Mouse (Mus musculus) lung, embryonic 14.5 days (tissue): ENCODE data around the gene S1pr3. TPM values are rescaled to one million over a fixed set of nuclear protein-coding genes. Genes with fewer than 3 reads are reported as not detected.
A peak's percentile ranks its signal among the peaks of the same experiment; 100 is the strongest.

Experiments
- ATAC-seq: fragments of 200-750 bp; cut with Nextera tagmentation; 2 replicates; pipeline ENCODE4 v1.8.0; 2017; ENCODE audit warnings: mild to moderate bottlenecking, moderate TSS enrichment, moderate library complexity; ENCODE audit not compliant: insufficient read depth
- DNase-seq: peaks from one replicate; pipeline ENCODE4 v3.0.0-alpha.2; 2015
- H3K27ac ChIP-seq: fragments of 300-500 bp; sonication (generic); 2 replicates; pipeline ENCODE4 v1.5.1; 2014; ENCODE audit warnings: low read depth, mild to moderate bottlenecking, moderate library complexity
- H3K27me3 ChIP-seq: fragments of 300-500 bp; sonication (generic); 2 replicates; pipeline ENCODE4 v1.6.1; 2014; ENCODE audit warnings: low read length, control low read depth; ENCODE audit not compliant: insufficient read depth
- H3K36me3 ChIP-seq: fragments of 300-500 bp; sonication (generic); 2 replicates; pipeline ENCODE4 v1.6.1; 2014; ENCODE audit warnings: control low read depth; ENCODE audit not compliant: insufficient read depth
- H3K4me1 ChIP-seq: fragments of 300-500 bp; sonication (generic); 2 replicates; pipeline ENCODE4 v1.6.1; 2014; ENCODE audit warnings: antibody characterized with exemption, control low read depth; ENCODE audit not compliant: insufficient read depth
- H3K4me2 ChIP-seq: fragments of 300-500 bp; sonication (generic); 2 replicates; pipeline ENCODE4 v1.6.1; 2014; ENCODE audit warnings: mild to moderate bottlenecking
- H3K4me3 ChIP-seq: fragments of 300-500 bp; sonication (generic); 2 replicates; pipeline ENCODE4 v1.5.1; 2014; ENCODE audit warnings: low read depth, low read length
- H3K9ac ChIP-seq: fragments of 300-500 bp; sonication (generic); 2 replicates; pipeline ENCODE4 v1.6.1; 2014
- H3K9me3 ChIP-seq: fragments of 300-500 bp; sonication (generic); 2 replicates; pipeline ENCODE4 v1.6.1; 2016; ENCODE audit warnings: low read depth, low read length, control low read depth
- CTCF ChIP-seq: IDR thresholded peaks from 2 replicates; pipeline ENCODE4 v1.5.1; 2016; ENCODE audit warnings: antibody characterized with exemption, low read depth
- WGBS: fragments of 180-500 bp; shearing (Covaris S2); extraction: QIAGEN DNeasy Blood & Tissue Kit; methylation state at CpG from one replicate; pipeline ENCODE4 v1.1.7; 2014; 5-methylcytosine and 5-hydroxymethylcytosine counted together
- polyA plus RNA-seq: library from polyadenylated mRNA; unstranded; fragments of >200 nt; fragmentation: Nextera tagmentation; extraction: Ambion mirVana; gene quantifications from 2 replicates; pipeline ENCODE4 v1.2.1, GENCODE M21; 2014

Gene S1pr3
- polyA plus RNA-seq, 1 experiment from 2014 or later, result 128 TPM

GRCm38 (mm10) chr13:51442922-51443321 lies 34.5 kb downstream of the S1pr3 start:
- Histone ChIP-seq H3K27me3 (no peaks in the 10 kb centered on the region), H3K9me3 (no peaks in the 10 kb centered on the region), H3K4me2 (no peak overlapping the region), H3K4me1 (no peaks in the 10 kb centered on the region), H3K9ac (no peak overlapping the region), H3K27ac (no peak overlapping the region), H3K4me3 (no peak overlapping the region), H3K36me3 (no peaks in the 10 kb centered on the region)
- 61% methylated on average over 8 of the region's 8 CpGs for WGBS
- no peak for ATAC-seq
- no peak for DNase-seq
- no peak for TF ChIP-seq CTCF

GRCm38 (mm10) chr13:51446550-51446949 lies 38.1 kb downstream of the S1pr3 start:
- Histone ChIP-seq H3K27me3 (no peaks in the 10 kb centered on the region), H3K9ac (no peak overlapping the region), H3K9me3 (no peaks in the 10 kb centered on the region), H3K4me3 (no peak overlapping the region), H3K4me1 (no peaks in the 10 kb centered on the region), H3K36me3 (no peaks in the 10 kb centered on the region), H3K27ac (no peak overlapping the region), H3K4me2 (no peak overlapping the region)
- WGBS, result 53% methylated on average over 4 of the region's 4 CpGs
- ATAC-seq, result no peak
- no peak for DNase-seq
- no peak for TF ChIP-seq CTCF

DNA sequence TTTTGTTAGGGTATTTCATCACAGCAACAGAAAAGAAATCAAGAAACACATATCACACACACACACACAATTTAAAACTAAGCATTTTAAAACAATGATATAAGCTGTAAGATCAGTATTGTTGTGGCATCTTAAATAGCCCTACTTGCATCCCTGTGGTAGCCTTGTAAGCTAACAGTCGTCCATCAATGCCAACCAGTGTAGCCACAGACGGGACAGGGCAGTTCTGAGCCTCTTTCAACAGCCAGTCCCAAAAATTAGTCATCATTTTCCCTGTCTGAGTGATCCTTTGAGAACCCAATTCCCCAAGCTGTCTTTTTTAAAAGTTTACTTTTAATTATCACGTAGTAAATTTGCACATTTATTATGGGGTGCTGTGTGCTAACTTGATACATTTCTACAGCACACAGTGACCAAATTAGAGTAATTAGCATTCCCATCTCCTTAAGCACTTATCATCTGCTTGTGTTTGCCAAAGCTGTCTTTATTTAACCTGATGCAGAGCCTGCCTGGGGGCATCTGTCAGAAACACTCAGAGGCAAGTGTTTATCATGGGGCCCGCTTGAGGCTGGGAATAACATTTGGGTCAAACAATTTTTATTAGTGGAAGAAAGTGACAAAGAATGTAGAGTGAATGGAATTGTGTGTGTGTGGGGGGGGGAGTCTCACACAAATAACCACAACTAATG lies 47.9 kb downstream of the S1pr3 start:
- Histone ChIP-seq H3K27me3 (no peaks in the 10 kb centered on the region), H3K4me3 (no peak overlapping the region), H3K4me1 (no peaks in the 10 kb centered on the region), H3K4me2 (no peak overlapping the region), H3K27ac (no peak overlapping the region), H3K9ac (no peak overlapping the region), H3K9me3 (no peaks in the 10 kb centered on the region), H3K36me3 (no peaks in the 10 kb centered on the region)
- ATAC-seq (no peak), DNase-seq (no peak)
- WGBS, result 11% methylated on average over 4 of the region's 4 CpGs
- no peak for TF ChIP-seq CTCF

DNA sequence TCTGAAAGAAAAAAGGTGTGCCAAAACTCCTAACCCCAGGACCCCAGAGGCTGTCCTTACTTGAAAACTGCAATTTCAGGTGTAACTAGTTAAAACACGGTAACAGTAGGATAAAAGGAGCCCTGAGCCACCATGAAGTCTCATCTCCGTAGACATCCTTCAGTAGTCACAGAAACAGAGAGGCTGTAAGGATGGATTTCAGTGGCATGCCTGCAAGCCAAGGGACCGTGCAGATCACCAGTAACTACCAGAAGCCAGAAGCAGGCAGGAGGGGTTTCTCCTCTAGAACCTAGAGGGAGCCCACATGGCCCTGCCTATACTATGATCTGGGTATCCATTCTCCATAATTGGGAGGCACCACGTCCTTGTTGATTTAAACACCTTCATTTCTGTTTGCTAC lies 55.9 kb downstream of the S1pr3 start:
- TF ChIP-seq CTCF, result no peak
- DNase-seq (no peak), ATAC-seq (no peak)
- 71% methylated on average over 4 of the region's 4 CpGs for WGBS
- H3K4me1 ChIP-seq, result no peaks in the 10 kb centered on the region
- no peaks in the 10 kb centered on the region for H3K27me3 ChIP-seq
- H3K9me3 ChIP-seq, result no peaks in the 10 kb centered on the region
- no peaks in the 10 kb centered on the region for H3K36me3 ChIP-seq
- H3K4me3 ChIP-seq, result no peak overlapping the region
- no peak overlapping the region for H3K9ac ChIP-seq
- no peak overlapping the region for H3K4me2 ChIP-seq
- H3K27ac ChIP-seq, result no peak overlapping the region

- H3K9me3 ChIP-seq, result no peaks in the 10 kb centered on the region
- H3K9ac ChIP-seq, result no peak overlapping the region
- H3K36me3 ChIP-seq, result no peaks in the 10 kb centered on the region
- H3K4me1 ChIP-seq, result no peaks in the 10 kb centered on the region
- ATAC-seq (peak; percentile 28; the same call in 1 of the 2 replicates), DNase-seq (no peak)
- no peak for TF ChIP-seq CTCF
- 72% methylated on average over 14 of the region's 14 CpGs for WGBS
- H3K4me3 ChIP-seq, result no peak overlapping the region
- no peak overlapping the region for H3K4me2 ChIP-seq
- H3K27ac ChIP-seq, result no peak overlapping the region
- H3K27me3 ChIP-seq, result no peaks in the 10 kb centered on the region
Observed at GRCm38 (mm10) chr13:51466117-51466841, 57.8 kb downstream of the S1pr3 start.

DNA sequence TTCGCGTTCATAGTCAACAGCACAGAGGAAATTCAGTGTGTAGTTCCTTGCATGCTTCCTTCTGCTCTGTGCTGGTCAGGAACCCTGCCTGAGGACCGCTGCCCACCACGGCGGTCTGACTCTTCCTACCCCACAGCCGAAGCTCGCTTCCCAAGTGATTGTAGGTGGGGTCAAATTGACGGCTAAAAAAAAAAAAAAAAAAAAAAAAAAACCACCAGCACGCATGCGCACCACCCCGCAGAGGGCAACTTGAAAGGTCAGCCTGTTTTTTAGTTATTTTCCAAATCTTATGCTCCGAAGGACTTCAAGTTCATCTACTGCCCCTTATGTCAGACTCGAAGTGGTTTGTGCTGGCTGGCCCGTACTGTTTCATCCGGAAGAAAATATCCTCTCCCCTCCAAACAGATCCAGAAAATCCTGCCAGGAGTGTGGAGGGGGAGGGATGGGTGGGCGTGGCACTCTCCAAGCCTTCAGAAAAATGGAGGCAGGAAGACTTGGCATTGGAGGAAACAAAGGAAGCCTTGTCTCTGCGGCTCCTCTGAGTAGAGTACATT lies 60.3 kb downstream of the S1pr3 start:
- 0 out of 2 replicates have a peak overlapping the region, but pooled peaks have one; percentile 23 for H3K4me2 ChIP-seq
- H3K4me3 ChIP-seq, result no peak overlapping the region
- no peaks in the 10 kb centered on the region for H3K36me3 ChIP-seq
- no peak for TF ChIP-seq CTCF
- no peaks in the 10 kb centered on the region for H3K27me3 ChIP-seq
- no peak overlapping the region for H3K9ac ChIP-seq
- no peaks in the 10 kb centered on the region for H3K4me1 ChIP-seq
- H3K27ac ChIP-seq, result no peak overlapping the region
- 64% methylated on average over 17 of the region's 17 CpGs for WGBS
- no peaks in the 10 kb centered on the region for H3K9me3 ChIP-seq
- ATAC-seq (no peak), DNase-seq (peak; percentile 26)

Other genes with a start within 250 kb of the S1pr3 start
- gene Nxnl2, start 237.6 kb upstream of the S1pr3 start, polyA plus RNA-seq, result 0.72 and 2.4 TPM in 2 replicates
- gene Shc3, start 160.8 kb downstream of the S1pr3 start, polyA plus RNA-seq, result not detected in 2 replicates
- 426 and 436 TPM in 2 replicates for gene Cks2, start 236.6 kb downstream of the S1pr3 start, polyA plus RNA-seq
- 26.1 and 31.3 TPM in 2 replicates for gene Secisbp2, start 243.1 kb downstream of the S1pr3 start, polyA plus RNA-seq